Mouse (Mus musculus): ENCODE data around the gene Kptn. TPM values are rescaled to one million over a fixed set of nuclear protein-coding genes. Genes with fewer than 3 reads are reported as not detected.

Gene Kptn
- polyA plus RNA-seq, 1 experiment from 2014 or later: 26.7 TPM

DNA sequence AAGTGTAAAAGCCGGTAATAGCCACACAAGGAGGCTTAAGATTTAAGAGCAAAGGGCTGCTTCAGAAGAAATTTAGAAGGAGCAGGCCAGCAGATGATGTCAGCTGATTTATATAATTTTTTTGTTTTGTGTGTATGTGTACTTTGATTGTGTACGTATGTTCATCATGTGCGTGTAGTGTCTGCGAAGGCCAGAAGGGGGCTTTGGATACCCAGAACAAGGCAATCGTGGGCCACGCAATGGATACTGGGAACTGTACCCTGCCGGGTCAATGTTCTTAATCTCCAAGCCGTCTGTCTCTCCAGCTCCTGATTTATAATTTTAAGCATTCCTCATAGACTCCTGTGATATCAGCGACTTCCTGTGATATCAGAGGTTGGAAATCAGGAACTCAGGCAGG lies 41.6 kb downstream of the Kptn start:
- Histone ChIP-seq H3K4me3 (ENCODE audit: low read depth, low read length) (no peak overlapping the region), H3K27me3 (ENCODE audit: insufficient read depth, low read length) (peaks cover 18% of the 10 kb centered on the region), H3K36me3 (ENCODE audit: insufficient read depth) (no peaks in the 10 kb centered on the region), H3K4me1 (ENCODE audit: insufficient read depth) (no peaks in the 10 kb centered on the region), H3K9ac (no peak overlapping the region), H3K27ac (ENCODE audit: low read depth) (no peak overlapping the region), H3K9me3 (ENCODE audit: low read depth, low read length) (no peaks in the 10 kb centered on the region), H3K4me2 (no peak overlapping the region)
- 86% methylated on average over 9 of the region's 9 CpGs for WGBS
- DNase-seq (no peak), ATAC-seq (ENCODE audit: insufficient read depth) (no peak)
- no peak for TF ChIP-seq CTCF (IDR thresholded peaks at IDR 0.05; ENCODE audit: low read depth)

- H3K27me3 ChIP-seq (ENCODE audit: insufficient read depth, low read length): peaks cover 18% of the 10 kb centered on the region
- WGBS: 70% methylated on average over 7 of the region's 7 CpGs
- H3K27ac ChIP-seq (ENCODE audit: low read depth): no peak overlapping the region
- no peaks in the 10 kb centered on the region for H3K36me3 ChIP-seq (ENCODE audit: insufficient read depth)
- ATAC-seq (ENCODE audit: insufficient read depth): no peak
- H3K4me1 ChIP-seq (ENCODE audit: insufficient read depth): no peaks in the 10 kb centered on the region
- TF ChIP-seq CTCF (IDR thresholded peaks at IDR 0.05; ENCODE audit: low read depth): no peak
- H3K9me3 ChIP-seq (ENCODE audit: low read depth, low read length): no peaks in the 10 kb centered on the region
- DNase-seq: no peak
- no peak overlapping the region for H3K4me2 ChIP-seq
- no peak overlapping the region for H3K4me3 ChIP-seq (ENCODE audit: low read depth, low read length)
- H3K9ac ChIP-seq: no peak overlapping the region
Measured at GRCm38 (mm10) chr7:16162036-16162435, 42.3 kb downstream of the Kptn start.

DNA sequence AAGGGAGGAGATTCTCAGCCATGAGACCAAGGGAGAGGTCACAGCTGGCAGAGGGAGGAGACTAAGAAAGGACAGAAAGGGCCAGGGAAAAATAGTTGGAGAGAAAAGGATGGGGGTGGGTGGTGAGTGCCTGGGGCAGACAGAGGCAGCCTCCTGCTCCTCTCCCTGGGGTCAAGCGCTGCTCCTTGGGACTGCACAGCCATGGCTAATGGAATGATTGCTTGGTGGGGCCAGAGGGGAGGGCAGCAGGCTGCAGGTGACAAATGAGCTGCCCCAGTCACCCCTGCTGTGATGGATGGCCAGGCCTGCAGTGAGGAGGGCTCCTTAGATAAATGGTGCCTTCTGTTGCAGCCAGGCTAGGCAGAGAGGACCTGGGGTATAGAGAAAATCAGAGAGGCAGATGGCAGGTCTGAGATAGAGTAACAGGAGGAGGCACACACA lies 52.5 kb downstream of the Kptn start:
- no peak overlapping the region for H3K4me3 ChIP-seq (ENCODE audit: low read depth, low read length)
- H3K36me3 ChIP-seq (ENCODE audit: insufficient read depth): no peaks in the 10 kb centered on the region
- no peaks in the 10 kb centered on the region for H3K27me3 ChIP-seq (ENCODE audit: insufficient read depth, low read length)
- WGBS: 14% methylated on average over 1 of the region's 1 CpGs
- H3K27ac ChIP-seq (ENCODE audit: low read depth): no peak overlapping the region
- H3K4me1 ChIP-seq (ENCODE audit: insufficient read depth): no peaks in the 10 kb centered on the region
- no peak overlapping the region for H3K9ac ChIP-seq
- TF ChIP-seq CTCF (IDR thresholded peaks at IDR 0.05; ENCODE audit: low read depth): no peak
- peaks cover 4% of the 10 kb centered on the region; the same call in 1 of the 2 replicates for H3K9me3 ChIP-seq (ENCODE audit: low read depth, low read length)
- DNase-seq (no peak), ATAC-seq (ENCODE audit: insufficient read depth) (no peak)
- H3K4me2 ChIP-seq: no peak overlapping the region

DNA sequence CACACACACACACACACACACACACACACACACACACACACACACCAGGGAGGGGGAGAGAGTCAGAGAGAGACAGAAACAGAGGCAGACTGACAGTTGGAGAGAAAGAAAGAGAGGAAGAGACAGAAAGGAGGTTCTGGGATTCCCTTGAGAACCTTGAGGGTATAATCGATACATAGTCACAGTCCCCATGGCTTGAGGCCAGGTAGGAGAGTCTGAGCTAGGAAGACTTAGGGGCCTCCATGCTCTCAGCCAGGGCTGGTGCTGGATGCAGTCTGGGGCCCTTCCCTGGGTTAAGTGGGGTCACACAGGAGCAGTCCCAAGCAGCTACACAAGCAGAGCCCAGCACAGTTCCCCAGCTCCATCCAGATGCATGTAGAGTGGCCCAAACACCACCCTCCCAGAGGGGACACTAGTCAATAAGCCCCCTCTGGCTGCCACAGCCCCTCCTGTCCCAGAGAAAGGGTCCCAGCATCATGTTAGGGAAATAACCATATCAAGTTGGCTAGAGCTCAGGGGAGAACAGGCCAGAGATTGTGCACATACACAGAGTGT lies 53.0 kb downstream of the Kptn start:
- no peak for TF ChIP-seq CTCF (IDR thresholded peaks at IDR 0.05; ENCODE audit: low read depth)
- no peak for DNase-seq
- Histone ChIP-seq H3K4me3 (ENCODE audit: low read depth, low read length) (no peak overlapping the region), H3K27ac (ENCODE audit: low read depth) (no peak overlapping the region), H3K9ac (no peak overlapping the region), H3K27me3 (ENCODE audit: insufficient read depth, low read length) (no peaks in the 10 kb centered on the region), H3K4me1 (ENCODE audit: insufficient read depth) (no peaks in the 10 kb centered on the region), H3K9me3 (ENCODE audit: low read depth, low read length) (peaks cover 4% of the 10 kb centered on the region; the same call in 1 of the 2 replicates), H3K4me2 (no peak overlapping the region), H3K36me3 (ENCODE audit: insufficient read depth) (no peaks in the 10 kb centered on the region)
- WGBS: 14% methylated on average over 1 of the region's 1 CpGs
- ATAC-seq (ENCODE audit: insufficient read depth): no peak

- no peak for TF ChIP-seq CTCF (IDR thresholded peaks at IDR 0.05; ENCODE audit: low read depth)
- 40% methylated on average over 5 of the region's 5 CpGs for WGBS
Measured at GRCm38 (mm10) chr7:16173146-16173545, 53.5 kb downstream of the Kptn start.

GRCm38 (mm10) chr7:16174597-16175541 lies 55.2 kb downstream of the Kptn start, which contains the start of gene Meis3:
Meis3 (plus strand) TSS chr7:16175090.
- H3K36me3 ChIP-seq (ENCODE audit: insufficient read depth): no peaks in the 10 kb centered on the region
- no peaks in the 10 kb centered on the region for H3K4me1 ChIP-seq (ENCODE audit: insufficient read depth)
- H3K4me3 ChIP-seq (ENCODE audit: low read depth, low read length): peak within 1 kb of the TSS; percentile 60
- H3K9me3 ChIP-seq (ENCODE audit: low read depth, low read length): no peaks in the 10 kb centered on the region
- DNase-seq (peak; percentile 80), ATAC-seq (ENCODE audit: insufficient read depth) (peak; percentile 93)
- H3K9ac ChIP-seq: peak within 1 kb of the TSS; percentile 66
- H3K27ac ChIP-seq (ENCODE audit: low read depth): peak within 1 kb of the TSS; percentile 60; the same call in 1 of the 2 replicates
- 2% methylated on average over 38 of the region's 42 CpGs for WGBS
- peak; percentile 64 for TF ChIP-seq CTCF (IDR thresholded peaks at IDR 0.05; ENCODE audit: low read depth)
- H3K4me2 ChIP-seq: peak within 1 kb of the TSS; percentile 75
- no peaks in the 10 kb centered on the region for H3K27me3 ChIP-seq (ENCODE audit: insufficient read depth, low read length)

More at GRCm38 (mm10) chr7:16173146-16173545, 53.5 kb downstream of the Kptn start:
- H3K9me3 ChIP-seq (ENCODE audit: low read depth, low read length): no peaks in the 10 kb centered on the region
- H3K4me3 ChIP-seq (ENCODE audit: low read depth, low read length): no peak overlapping the region
- H3K36me3 ChIP-seq (ENCODE audit: insufficient read depth): no peaks in the 10 kb centered on the region
- H3K4me2 ChIP-seq: no peak overlapping the region
- ATAC-seq (ENCODE audit: insufficient read depth): no peak
- H3K9ac ChIP-seq: no peak overlapping the region
- H3K4me1 ChIP-seq (ENCODE audit: insufficient read depth): no peaks in the 10 kb centered on the region
- no peaks in the 10 kb centered on the region for H3K27me3 ChIP-seq (ENCODE audit: insufficient read depth, low read length)
- no peak overlapping the region for H3K27ac ChIP-seq (ENCODE audit: low read depth)
- no peak for DNase-seq

DNA sequence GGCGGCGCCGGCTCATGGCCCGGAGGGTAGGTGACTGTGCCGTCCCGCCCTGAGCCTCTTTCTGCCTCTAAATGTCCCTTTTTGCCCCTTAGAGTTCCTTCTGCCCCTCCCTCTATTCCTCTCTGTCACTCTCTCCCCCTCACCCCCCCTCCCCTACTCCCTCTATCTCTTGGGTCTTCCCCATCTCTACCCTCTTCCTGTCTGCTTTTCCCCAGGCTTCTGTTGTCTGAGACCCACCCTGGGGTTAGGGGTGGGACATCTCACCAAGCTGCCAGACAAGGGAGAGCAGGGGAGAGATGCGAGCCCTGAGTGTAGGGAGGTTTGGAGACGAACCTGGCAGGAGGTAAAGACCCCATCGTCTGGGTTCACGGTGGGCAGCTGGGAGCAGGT lies 55.8 kb downstream of the Kptn start:
- DNase-seq (no peak), ATAC-seq (ENCODE audit: insufficient read depth) (peak; percentile 21)
- H3K27ac ChIP-seq (ENCODE audit: low read depth): peak overlapping the region; percentile 60; the same call in 1 of the 2 replicates

More for the DNA sequence above, 55.8 kb downstream of the Kptn start:
- no peaks in the 10 kb centered on the region for H3K36me3 ChIP-seq (ENCODE audit: insufficient read depth)
- H3K27me3 ChIP-seq (ENCODE audit: insufficient read depth, low read length): no peaks in the 10 kb centered on the region
- WGBS: under 1% methylated on average over 10 of the region's 10 CpGs
- H3K4me3 ChIP-seq (ENCODE audit: low read depth, low read length): peak overlapping the region; percentile 60
- H3K9ac ChIP-seq: peak overlapping the region; percentile 66
- no peaks in the 10 kb centered on the region for H3K9me3 ChIP-seq (ENCODE audit: low read depth, low read length)
- no peaks in the 10 kb centered on the region for H3K4me1 ChIP-seq (ENCODE audit: insufficient read depth)
- peak overlapping the region; percentile 75 for H3K4me2 ChIP-seq
- TF ChIP-seq CTCF (IDR thresholded peaks at IDR 0.05; ENCODE audit: low read depth): no peak

Other genes with a start within 250 kb of the Kptn start
- not detected in 2 replicates for gene Crx, start 239.9 kb upstream of the Kptn start, polyA plus RNA-seq (2014; fragmentation: Nextera tagmentation; extraction: Ambion mirVana)
- not detected in 2 replicates for gene Crxos, start 237.3 kb upstream of the Kptn start, polyA plus RNA-seq (2014; fragmentation: Nextera tagmentation; extraction: Ambion mirVana)
- 909 and 927 TPM in 2 replicates for gene Selenow, start 197.5 kb upstream of the Kptn start, polyA plus RNA-seq (2014; fragmentation: Nextera tagmentation; extraction: Ambion mirVana)
- 184 and 187 TPM in 2 replicates for gene Nop53, start 173.8 kb upstream of the Kptn start, polyA plus RNA-seq (2014; fragmentation: Nextera tagmentation; extraction: Ambion mirVana)
- 61.2 and 67.5 TPM in 2 replicates for gene Ehd2, start 152.3 kb upstream of the Kptn start, polyA plus RNA-seq (2014; fragmentation: Nextera tagmentation; extraction: Ambion mirVana)
- gene Bicra, start 72.0 kb upstream of the Kptn start, polyA plus RNA-seq (2014; fragmentation: Nextera tagmentation; extraction: Ambion mirVana): 8.7 and 9.6 TPM in 2 replicates
- gene Zfp541, start 58.1 kb upstream of the Kptn start, polyA plus RNA-seq (2014; fragmentation: Nextera tagmentation; extraction: Ambion mirVana): 0.16 TPM in 1 of 2 replicates, not detected in the other
- 168 and 176 TPM in 2 replicates for gene Napa, start 21.4 kb upstream of the Kptn start, polyA plus RNA-seq (2014; fragmentation: Nextera tagmentation; extraction: Ambion mirVana)
- gene Slc8a2, start 9.9 kb downstream of the Kptn start, polyA plus RNA-seq (2014; fragmentation: Nextera tagmentation; extraction: Ambion mirVana): 0.12 and 0.17 TPM in 2 replicates
- gene Meis3, start 55.2 kb downstream of the Kptn start, polyA plus RNA-seq (2014; fragmentation: Nextera tagmentation; extraction: Ambion mirVana): 21.0 and 24.9 TPM in 2 replicates
- gene Dhx34, start 102.1 kb downstream of the Kptn start, polyA plus RNA-seq (2014; fragmentation: Nextera tagmentation; extraction: Ambion mirVana): 11.2 and 13.8 TPM in 2 replicates
- gene C5ar2, start 124.3 kb downstream of the Kptn start, polyA plus RNA-seq (2014; fragmentation: Nextera tagmentation; extraction: Ambion mirVana): 0.05 and 0.18 TPM in 2 replicates
- gene C5ar1, start 139.6 kb downstream of the Kptn start, polyA plus RNA-seq (2014; fragmentation: Nextera tagmentation; extraction: Ambion mirVana): 1.7 and 2.0 TPM in 2 replicates
- 14.3 and 14.5 TPM in 2 replicates for gene Inafm1, start 153.7 kb downstream of the Kptn start, polyA plus RNA-seq (2014; fragmentation: Nextera tagmentation; extraction: Ambion mirVana)
- gene Ccdc9, start 166.9 kb downstream of the Kptn start, polyA plus RNA-seq (2014; fragmentation: Nextera tagmentation; extraction: Ambion mirVana): 17.7 and 22.7 TPM in 2 replicates
- gene Bbc3, start 188.5 kb downstream of the Kptn start, polyA plus RNA-seq (2014; fragmentation: Nextera tagmentation; extraction: Ambion mirVana): 4.9 and 6.4 TPM in 2 replicates

Data from lung, embryonic 14.5 days (tissue).